Comparison of ENCODE assay signal across 17 mouse cellular contexts in genomic region chr17:93609942-93610596, GRCm38 (mm10).
DNase-seq lines count a peak whose midpoint lies in the region; ATAC-seq lines count a peak whose summit lies in the region.
"Had no signal": no experiment of that assay in that cellular context is flagged by ENCODE, and none has a peak within 500 bp of the region (broad histone marks: within the 10 kb centered on the region; RNA-seq: fewer than 3 reads in every experiment).

No protein-coding gene starts in this region.

- no peak overlapping the region for H3K27ac ChIP-seq in limb, embryonic 10.5 days
- H3K27ac ChIP-seq: left cerebral cortex, adult 2 months; liver, embryonic 15.5 days; stomach, embryonic 15.5 days had no signal

- WGBS in limb, embryonic 10.5 days: 81% methylated on average over 1 of the region's 1 CpGs

- H3K36me3 ChIP-seq in limb, embryonic 10.5 days: no peaks in the 10 kb centered on the region
- H3K36me3 ChIP-seq: G1E; liver, embryonic 15.5 days; stomach, embryonic 15.5 days had no signal

- no peaks in the 10 kb centered on the region for H3K27me3 ChIP-seq in limb, embryonic 10.5 days (ENCODE audit: low read depth, poor library complexity, severe bottlenecking)
- H3K27me3 ChIP-seq: liver, embryonic 15.5 days; stomach, embryonic 15.5 days had no signal

- no peaks in the 10 kb centered on the region for H3K9me3 ChIP-seq in limb, embryonic 10.5 days (replicated peaks)
- H3K9me3 ChIP-seq: liver, embryonic 15.5 days; stomach, embryonic 15.5 days had no signal

- no peak for DNase-seq in frontal cortex, postnatal 10 days (ENCODE audit: low spot score in 2 of 2)
- DNase-seq in 3134 (ENCODE audit: extremely low read depth, insufficient read length, low spot score): peak; percentile 17
- DNase-seq in fibroblast of lung, adult 2 months (ENCODE audit: low read depth): peak; percentile 2
- DNase-seq in layer of hippocampus, postnatal 36 days: peak; percentile 21 to 29
- DNase-seq in gastrocnemius, adult 18-20 months (ENCODE audit: low spot score): no peak
- no peak for DNase-seq in limb, embryonic 10.5 days (ENCODE audit: low spot score)
- DNase-seq in kidney, postnatal 14 days: no peak
- DNase-seq: cerebellum, adult 9-11 months; thymus, postnatal 25 days had no signal

- ATAC-seq in frontal cortex, adult (ENCODE audit: low TSS enrichment): peak; percentile 97
- ATAC-seq: activated CD4-positive, CD25-positive, alpha-beta regulatory T cell, adult 4 months; intestine, postnatal 0 days; midbrain, embryonic 16.5 days had no signal

- H3K4me3 ChIP-seq in limb, embryonic 10.5 days: no peak overlapping the region
- H3K4me3 ChIP-seq: left cerebral cortex, adult 2 months; liver, embryonic 15.5 days; stomach, embryonic 15.5 days had no signal

- H3K4me1 ChIP-seq in limb, embryonic 10.5 days: no peaks in the 10 kb centered on the region
- H3K4me1 ChIP-seq: liver, embryonic 15.5 days; stomach, embryonic 15.5 days had no signal

Comparison
In these comparisons a context has a peak if more than half of its experiments do, and no peak if none do; other contexts are left out.
1. DNase-seq: peak in 3134 (single experiment), fibroblast of lung, adult 2 months (single experiment) and layer of hippocampus, postnatal 36 days (2 of 2); none in frontal cortex, postnatal 10 days (0 of 2), gastrocnemius, adult 18-20 months (single experiment), limb, embryonic 10.5 days (single experiment) and kidney, postnatal 14 days (single experiment).